Mouse (Mus musculus) limb, embryonic 14.5 days (tissue): Measurements from ENCODE around the gene Snx30. TPM values are rescaled to one million over a fixed set of nuclear protein-coding genes. Genes with fewer than 3 reads are reported as not detected.

ENCODE experiments used
- ATAC-seq: fragments of 200-750 bp; cut with Nextera tagmentation; 2 replicates; pipeline ENCODE4 v1.8.0; 2017; ENCODE audit warnings: low read depth, moderate number of reproducible peaks, moderate TSS enrichment; ENCODE audit not compliant: low FRiP score
- DNase-seq: peaks from one replicate; pipeline ENCODE4 v3.0.0-alpha.2; 2015; ENCODE audit warnings: low spot score
- H3K27ac ChIP-seq: fragments of 300-500 bp; sonication (generic); replicated peaks from 2 replicates; pipeline ENCODE4 v1.5.1; 2014; ENCODE audit warnings: low read depth, mild to moderate bottlenecking, low read length, moderate library complexity, mixed read lengths
- H3K27me3 ChIP-seq: fragments of 300-500 bp; sonication (generic); 2 replicates; pipeline ENCODE4 v1.6.1; 2014; ENCODE audit warnings: low read length, mixed read lengths; ENCODE audit not compliant: control insufficient read depth, insufficient read depth
- H3K36me3 ChIP-seq: fragments of 300-500 bp; sonication (generic); 2 replicates; pipeline ENCODE4 v1.6.1; 2014; ENCODE audit warnings: mild to moderate bottlenecking, low read length, moderate library complexity, mixed read lengths; ENCODE audit not compliant: control insufficient read depth, insufficient read depth
- H3K4me1 ChIP-seq: fragments of 300-500 bp; sonication (generic); 2 replicates; pipeline ENCODE4 v1.6.1; 2014; ENCODE audit warnings: antibody characterized with exemption, low read length, mixed read lengths; ENCODE audit not compliant: control insufficient read depth, insufficient read depth
- H3K4me2 ChIP-seq: fragments of 300-500 bp; sonication (generic); replicated peaks from 2 replicates; pipeline ENCODE4 v1.6.1; 2014; ENCODE audit warnings: low read depth, mild to moderate bottlenecking, low read length, moderate library complexity; ENCODE audit not compliant: severe bottlenecking
- H3K4me3 ChIP-seq: fragments of 300-500 bp; sonication (generic); replicated peaks from 2 replicates; pipeline ENCODE4 v1.5.1; 2014; ENCODE audit warnings: low read length
- H3K9ac ChIP-seq: fragments of 300-500 bp; sonication (generic); 2 replicates; pipeline ENCODE4 v1.6.1; 2014; ENCODE audit warnings: mild to moderate bottlenecking, low read depth, low read length, moderate library complexity; ENCODE audit not compliant: severe bottlenecking
- H3K9me3 ChIP-seq: fragments of 300-500 bp; sonication (generic); 2 replicates; pipeline ENCODE4 v1.6.1; 2016; ENCODE audit warnings: low read length; ENCODE audit not compliant: control insufficient read depth
- POLR2A ChIP-seq: fragments of 200-500 bp; IDR thresholded peaks from 2 replicates; pipeline ENCODE4 v1.8.0; 2012; ENCODE audit warnings: inconsistent platforms, mild to moderate bottlenecking, moderate library complexity, borderline replicate concordance; ENCODE audit not compliant: insufficient read depth, insufficient read length; ENCODE audit errors: extremely low read depth
- WGBS: fragments of 180-500 bp; shearing (Covaris S2); extraction: QIAGEN DNeasy Blood & Tissue Kit; methylation state at CpG from one replicate; pipeline ENCODE4 v1.1.7; 2014; 5-methylcytosine and 5-hydroxymethylcytosine counted together
- polyA plus RNA-seq, 2 experiments: library from polyadenylated mRNA; depleted of rRNA in 1 of 2; stranded (reverse) in 1 of 2; unstranded in 1 of 2; fragments of >200 nt; fragmentation: Nextera tagmentation in 1 of 2; extraction: Ambion mirVana in 1 of 2; gene quantifications; 2 replicates each; pipeline versions ENCODE4 v1.2.1 to v1.2.3; 2012 to 2014

Snx30 gene
- polyA plus RNA-seq, 2 experiments, result 7.2 to 12.0 TPM

GRCm38 (mm10) chr4:59878595-59878994 is 73.0 kb downstream of the Snx30 start:
- TF ChIP-seq POLR2A, result no peak
- Histone ChIP-seq H3K27me3 (no peaks in the 10 kb centered on the region), H3K4me1 (no peaks in the 10 kb centered on the region), H3K36me3 (peaks cover 7% of the 10 kb centered on the region), H3K27ac (no peak overlapping the region), H3K9ac (no peak overlapping the region), H3K9me3 (no peaks in the 10 kb centered on the region), H3K4me3 (no peak overlapping the region), H3K4me2 (no peak overlapping the region)
- ATAC-seq (no peak), DNase-seq (no peak)
- WGBS, result 80% methylated on average over 8 of the region's 8 CpGs

- H3K9me3 ChIP-seq, result no peaks in the 10 kb centered on the region
- H3K4me2 ChIP-seq, result no peak overlapping the region
- no peak overlapping the region for H3K27ac ChIP-seq
- H3K36me3 ChIP-seq, result peaks cover 7% of the 10 kb centered on the region
- no peak overlapping the region for H3K9ac ChIP-seq
- H3K4me1 ChIP-seq, result no peaks in the 10 kb centered on the region
- H3K4me3 ChIP-seq, result no peak overlapping the region
- DNase-seq (no peak), ATAC-seq (no peak)
- no peak for TF ChIP-seq POLR2A
- no peaks in the 10 kb centered on the region for H3K27me3 ChIP-seq
- 90% methylated on average over 3 of the region's 3 CpGs for WGBS
Observed at GRCm38 (mm10) chr4:59879444-59879843, 73.8 kb downstream of the Snx30 start.

- Histone ChIP-seq H3K4me3 (no peak overlapping the region), H3K9me3 (no peaks in the 10 kb centered on the region), H3K27me3 (no peaks in the 10 kb centered on the region), H3K36me3 (peaks cover 12% of the 10 kb centered on the region), H3K27ac (no peak overlapping the region), H3K9ac (no peak overlapping the region), H3K4me1 (no peaks in the 10 kb centered on the region), H3K4me2 (no peak overlapping the region)
- no peak for TF ChIP-seq POLR2A
- ATAC-seq (no peak), DNase-seq (no peak)
- 84% methylated on average over 5 of the region's 5 CpGs for WGBS
Observed at GRCm38 (mm10) chr4:59880725-59881124, 75.1 kb downstream of the Snx30 start.

- Histone ChIP-seq H3K4me3 (no peak overlapping the region), H3K27ac (no peak overlapping the region), H3K27me3 (no peaks in the 10 kb centered on the region), H3K9me3 (no peaks in the 10 kb centered on the region), H3K4me1 (no peaks in the 10 kb centered on the region), H3K4me2 (no peak overlapping the region), H3K36me3 (peaks cover 15% of the 10 kb centered on the region), H3K9ac (no peak overlapping the region)
- 83% methylated on average over 2 of the region's 2 CpGs for WGBS
- no peak for DNase-seq
- TF ChIP-seq POLR2A, result no peak
- no peak for ATAC-seq
Observed at GRCm38 (mm10) chr4:59881210-59881609, 75.6 kb downstream of the Snx30 start.

- DNase-seq (no peak), ATAC-seq (no peak)
- Histone ChIP-seq H3K4me2 (no peak overlapping the region), H3K4me1 (no peaks in the 10 kb centered on the region), H3K4me3 (no peak overlapping the region), H3K27me3 (no peaks in the 10 kb centered on the region), H3K9ac (no peak overlapping the region), H3K9me3 (no peaks in the 10 kb centered on the region), H3K27ac (no peak overlapping the region), H3K36me3 (peaks cover 18% of the 10 kb centered on the region)
- no peak for TF ChIP-seq POLR2A
- 74% methylated on average over 6 of the region's 6 CpGs for WGBS
Observed at GRCm38 (mm10) chr4:59884136-59884696, 78.6 kb downstream of the Snx30 start.

- no peaks in the 10 kb centered on the region for H3K27me3 ChIP-seq
- no peak for ATAC-seq
- WGBS, result 90% methylated on average over 6 of the region's 6 CpGs
Observed at GRCm38 (mm10) chr4:59886281-59886680, 80.6 kb downstream of the Snx30 start.

More at GRCm38 (mm10) chr4:59886281-59886680, 80.6 kb downstream of the Snx30 start:
- Histone ChIP-seq H3K9me3 (no peaks in the 10 kb centered on the region), H3K4me3 (no peak overlapping the region), H3K9ac (no peak overlapping the region), H3K4me2 (no peak overlapping the region), H3K27ac (no peak overlapping the region), H3K36me3 (peaks cover 12% of the 10 kb centered on the region; the same call in 1 of the 2 replicates), H3K4me1 (no peaks in the 10 kb centered on the region)
- TF ChIP-seq POLR2A, result no peak
- DNase-seq, result no peak
